Mouse (Mus musculus): ENCODE data around the gene Slc52a3. TPM values are rescaled to one million over a fixed set of nuclear protein-coding genes. Genes with fewer than 3 reads are reported as not detected.

The Slc52a3 gene
- polyA plus RNA-seq, 1 experiment, result 274 TPM

DNA sequence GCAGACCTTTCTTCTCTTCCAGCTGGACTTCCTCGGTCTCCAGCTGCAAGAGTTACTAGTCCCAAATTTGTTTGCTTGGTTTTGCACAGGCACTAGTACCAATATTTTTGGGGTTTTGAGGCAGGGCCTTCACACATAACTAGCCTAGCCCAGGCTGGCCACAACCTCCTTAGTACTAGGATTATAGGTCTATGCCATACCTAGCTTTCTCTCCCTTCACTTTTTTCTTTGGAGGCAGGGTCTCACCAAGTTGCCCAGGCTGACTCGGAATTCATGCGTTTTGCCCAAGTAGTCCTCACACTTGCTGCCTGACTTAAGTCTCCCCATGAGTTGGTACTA, 16.0 kb upstream of the Slc52a3 start:
- 55% methylated on average over 3 of the region's 3 CpGs for WGBS
- H3K27me3 ChIP-seq (ENCODE audit: control insufficient read depth, insufficient read depth, low read length), result no peaks in the 10 kb centered on the region
- H3K4me3 ChIP-seq (ENCODE audit: low read depth, low read length), result peak overlapping the region; percentile 87
- no peak overlapping the region for H3K27ac ChIP-seq (ENCODE audit: insufficient read depth, low read depth, low read length)
- H3K4me1 ChIP-seq (ENCODE audit: control insufficient read depth, insufficient read depth, insufficient read length, low read length), result peaks cover 31% of the 10 kb centered on the region
- H3K36me3 ChIP-seq (ENCODE audit: control insufficient read depth, insufficient read depth, low read length), result no peaks in the 10 kb centered on the region
- no peak for TF ChIP-seq CTCF (IDR thresholded peaks at IDR 0.05; ENCODE audit: extremely low read depth, insufficient read length, insufficient replicate concordance, low read depth, low read length)
- TF ChIP-seq POLR2A (IDR thresholded peaks at IDR 0.05; ENCODE audit: low read depth, low read length), result no peak

DNA sequence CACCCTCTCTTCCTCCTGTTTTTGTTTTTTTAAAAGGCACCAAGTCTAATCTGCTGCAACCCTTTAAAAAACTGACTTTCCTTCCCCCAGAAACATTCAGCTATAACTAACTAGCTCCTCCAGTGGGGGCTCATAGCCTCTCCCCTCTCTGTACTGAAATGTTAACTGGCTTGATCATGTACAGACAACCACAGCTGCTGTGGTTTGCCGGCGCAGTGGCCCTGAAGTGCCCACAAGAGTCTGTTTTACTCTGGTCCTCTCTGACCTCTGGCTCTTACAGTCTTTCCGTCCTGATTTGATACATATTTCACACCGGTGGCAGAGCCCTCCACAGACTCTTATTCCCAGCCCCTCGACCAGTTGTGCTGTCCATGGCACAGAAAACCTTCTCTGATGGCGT, 15.0 kb upstream of the Slc52a3 start:
- H3K4me1 ChIP-seq (ENCODE audit: control insufficient read depth, insufficient read depth, insufficient read length, low read length), result peaks cover 24% of the 10 kb centered on the region
- H3K27ac ChIP-seq (ENCODE audit: insufficient read depth, low read depth, low read length), result no peak overlapping the region
- no peaks in the 10 kb centered on the region for H3K27me3 ChIP-seq (ENCODE audit: control insufficient read depth, insufficient read depth, low read length)
- no peak overlapping the region for H3K4me3 ChIP-seq (ENCODE audit: low read depth, low read length)
- no peaks in the 10 kb centered on the region for H3K36me3 ChIP-seq (ENCODE audit: control insufficient read depth, insufficient read depth, low read length)
- TF ChIP-seq POLR2A (IDR thresholded peaks at IDR 0.05; ENCODE audit: low read depth, low read length), result no peak
- TF ChIP-seq CTCF (IDR thresholded peaks at IDR 0.05; ENCODE audit: extremely low read depth, insufficient read length, insufficient replicate concordance, low read depth, low read length), result no peak
- WGBS, result 81% methylated on average over 6 of the region's 6 CpGs

DNA sequence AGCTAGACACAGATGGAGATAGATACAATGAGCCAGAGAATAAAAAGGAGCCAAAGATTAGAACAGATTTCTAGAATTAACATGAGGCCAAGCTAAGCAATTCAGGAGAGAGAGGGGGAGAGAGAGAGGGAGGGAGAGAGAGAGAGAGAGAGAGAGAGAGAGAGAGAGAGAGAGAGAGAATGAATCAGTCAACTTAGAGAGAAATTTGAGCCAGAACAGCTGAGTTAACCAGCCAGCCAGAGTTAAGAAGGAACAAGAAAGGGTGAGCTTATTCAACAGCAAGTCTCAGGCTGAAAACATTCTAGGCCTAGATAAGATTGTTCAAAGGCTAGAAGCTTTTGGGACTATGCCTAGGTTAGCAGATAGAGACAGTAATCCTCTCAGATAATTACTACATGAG, 13.8 kb upstream of the Slc52a3 start:
- H3K4me1 ChIP-seq (ENCODE audit: control insufficient read depth, insufficient read depth, insufficient read length, low read length), result peaks cover 21% of the 10 kb centered on the region; the same call in 1 of the 2 replicates
- no peaks in the 10 kb centered on the region for H3K27me3 ChIP-seq (ENCODE audit: control insufficient read depth, insufficient read depth, low read length)
- H3K27ac ChIP-seq (ENCODE audit: insufficient read depth, low read depth, low read length), result no peak overlapping the region
- H3K36me3 ChIP-seq (ENCODE audit: control insufficient read depth, insufficient read depth, low read length), result no peaks in the 10 kb centered on the region
- TF ChIP-seq CTCF (IDR thresholded peaks at IDR 0.05; ENCODE audit: extremely low read depth, insufficient read length, insufficient replicate concordance, low read depth, low read length), result no peak
- TF ChIP-seq POLR2A (IDR thresholded peaks at IDR 0.05; ENCODE audit: low read depth, low read length), result no peak
- no peak overlapping the region for H3K4me3 ChIP-seq (ENCODE audit: low read depth, low read length)

DNA sequence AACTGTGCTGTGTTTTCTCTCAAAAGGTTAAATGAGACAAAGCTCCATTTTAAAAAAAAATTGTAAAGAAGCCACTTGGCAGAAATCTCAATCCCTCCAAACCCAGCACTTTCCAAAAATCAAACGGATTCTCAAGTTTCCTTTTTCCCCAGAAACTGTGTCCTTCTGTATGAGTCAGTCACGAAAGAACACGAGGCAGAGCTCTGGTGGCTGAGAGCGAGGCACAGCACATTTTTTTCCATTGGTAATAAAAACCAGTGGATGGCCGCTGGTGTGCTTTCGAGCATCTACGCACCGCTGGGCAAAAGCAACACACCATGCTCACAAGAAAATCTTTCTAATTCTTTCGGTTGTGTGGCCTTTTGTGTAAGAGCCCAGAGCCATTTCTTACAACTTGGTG, 12.3 kb upstream of the Slc52a3 start:
- peaks cover 6% of the 10 kb centered on the region; the same call in 1 of the 2 replicates for H3K4me1 ChIP-seq (ENCODE audit: control insufficient read depth, insufficient read depth, insufficient read length, low read length)
- H3K4me3 ChIP-seq (ENCODE audit: low read depth, low read length), result no peak overlapping the region
- H3K27ac ChIP-seq (ENCODE audit: insufficient read depth, low read depth, low read length), result no peak overlapping the region
- no peak for TF ChIP-seq POLR2A (IDR thresholded peaks at IDR 0.05; ENCODE audit: low read depth, low read length)
- no peak for TF ChIP-seq CTCF (IDR thresholded peaks at IDR 0.05; ENCODE audit: extremely low read depth, insufficient read length, insufficient replicate concordance, low read depth, low read length)
- H3K36me3 ChIP-seq (ENCODE audit: control insufficient read depth, insufficient read depth, low read length), result no peaks in the 10 kb centered on the region
- WGBS, result 77% methylated on average over 9 of the region's 9 CpGs
- H3K27me3 ChIP-seq (ENCODE audit: control insufficient read depth, insufficient read depth, low read length), result no peaks in the 10 kb centered on the region

DNA sequence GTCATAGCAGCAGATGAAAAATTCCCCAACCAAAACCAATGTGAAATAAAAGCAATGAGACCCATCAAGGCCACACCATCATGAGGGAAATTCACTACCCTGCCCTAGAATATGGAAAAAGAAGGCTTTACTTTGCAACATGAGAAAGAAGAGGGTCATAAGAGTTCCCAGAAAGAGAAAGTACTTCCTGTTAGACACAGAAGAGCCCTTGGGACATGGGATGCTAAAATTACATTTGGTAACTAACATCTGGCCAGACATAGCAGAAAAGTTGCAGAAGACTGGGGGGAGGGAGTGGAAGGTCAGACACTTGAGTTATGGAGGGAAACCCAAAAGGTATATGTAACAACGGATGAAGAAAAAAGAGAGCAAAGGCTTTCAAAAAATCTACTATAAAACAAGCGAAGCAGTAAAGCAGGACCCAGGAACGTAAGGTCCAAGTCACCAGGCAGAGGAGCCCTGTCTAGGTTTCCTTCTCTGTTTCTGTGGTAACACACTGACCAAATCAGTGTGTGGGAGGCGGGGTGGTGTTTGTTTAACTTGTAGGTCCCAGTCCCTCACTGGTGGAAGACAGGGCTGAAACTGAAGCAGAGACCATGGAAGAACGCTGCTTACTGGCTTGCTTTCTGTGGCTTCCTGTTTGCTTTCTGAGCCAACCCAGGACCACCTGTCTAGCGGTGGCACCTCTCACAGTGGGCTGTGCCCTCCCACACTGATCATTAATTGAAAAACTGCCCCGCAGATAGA, 10.7 kb upstream of the Slc52a3 start:
- Histone ChIP-seq H3K4me1 (ENCODE audit: control insufficient read depth, insufficient read depth, insufficient read length, low read length) (no peaks in the 10 kb centered on the region; the same call in 1 of the 2 replicates), H3K27me3 (ENCODE audit: control insufficient read depth, insufficient read depth, low read length) (no peaks in the 10 kb centered on the region), H3K36me3 (ENCODE audit: control insufficient read depth, insufficient read depth, low read length) (no peaks in the 10 kb centered on the region), H3K27ac (ENCODE audit: insufficient read depth, low read depth, low read length) (no peak overlapping the region), H3K4me3 (ENCODE audit: low read depth, low read length) (no peak overlapping the region)
- WGBS, result 59% methylated on average over 7 of the region's 7 CpGs
- no peak for TF ChIP-seq CTCF (IDR thresholded peaks at IDR 0.05; ENCODE audit: extremely low read depth, insufficient read length, insufficient replicate concordance, low read depth, low read length)
- TF ChIP-seq POLR2A (IDR thresholded peaks at IDR 0.05; ENCODE audit: low read depth, low read length), result no peak

DNA sequence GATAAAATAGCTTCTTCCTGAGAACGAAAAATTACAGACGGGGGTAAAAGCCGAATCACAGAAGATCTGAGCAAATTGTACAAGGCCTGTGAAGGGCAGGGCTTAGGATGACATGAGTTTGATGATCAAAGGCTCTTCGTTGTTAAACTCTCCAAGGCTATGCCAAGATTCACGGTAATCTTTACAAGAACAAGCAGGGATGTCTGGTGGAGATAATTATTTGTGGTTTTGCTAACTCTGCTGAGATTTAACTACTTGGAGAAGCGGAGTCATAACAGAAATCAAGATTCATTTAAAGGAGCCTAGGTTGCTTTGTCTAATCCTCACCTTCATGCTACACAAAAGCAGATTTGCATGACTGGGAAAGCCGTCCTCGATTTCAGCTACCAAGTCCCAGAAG, 9.4 kb upstream of the Slc52a3 start:
- Histone ChIP-seq H3K4me3 (ENCODE audit: low read depth, low read length) (no peak overlapping the region), H3K4me1 (ENCODE audit: control insufficient read depth, insufficient read depth, insufficient read length, low read length) (no peaks in the 10 kb centered on the region), H3K27ac (ENCODE audit: insufficient read depth, low read depth, low read length) (no peak overlapping the region), H3K36me3 (ENCODE audit: control insufficient read depth, insufficient read depth, low read length) (no peaks in the 10 kb centered on the region), H3K27me3 (ENCODE audit: control insufficient read depth, insufficient read depth, low read length) (no peaks in the 10 kb centered on the region)
- TF ChIP-seq CTCF (IDR thresholded peaks at IDR 0.05; ENCODE audit: extremely low read depth, insufficient read length, insufficient replicate concordance, low read depth, low read length) (no peak), POLR2A (IDR thresholded peaks at IDR 0.05; ENCODE audit: low read depth, low read length) (no peak)
- WGBS, result 82% methylated on average over 8 of the region's 8 CpGs

DNA sequence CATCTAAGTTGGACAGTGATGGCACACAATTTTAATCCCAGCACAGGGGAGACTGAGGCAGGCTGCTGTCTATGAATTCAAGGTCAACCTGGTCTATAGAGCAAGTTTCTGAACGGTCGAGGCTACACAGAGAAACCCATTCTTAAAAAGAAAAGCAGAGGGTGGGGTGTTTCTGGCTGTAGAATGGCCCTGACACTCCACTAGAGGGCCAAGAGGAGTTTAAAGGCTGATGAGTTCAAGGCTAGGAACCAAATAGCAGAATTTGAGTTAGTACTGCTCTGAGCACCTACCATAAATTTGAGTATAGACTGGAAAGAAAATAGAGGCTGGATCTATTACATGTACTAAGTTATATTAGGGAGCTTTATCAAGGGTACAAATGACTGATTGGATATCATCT, 7.3 kb upstream of the Slc52a3 start:
- TF ChIP-seq POLR2A (IDR thresholded peaks at IDR 0.05; ENCODE audit: low read depth, low read length), result no peak
- no peak for TF ChIP-seq CTCF (IDR thresholded peaks at IDR 0.05; ENCODE audit: extremely low read depth, insufficient read length, insufficient replicate concordance, low read depth, low read length)
- Histone ChIP-seq H3K4me3 (ENCODE audit: low read depth, low read length) (no peak overlapping the region), H3K27ac (ENCODE audit: insufficient read depth, low read depth, low read length) (no peak overlapping the region), H3K4me1 (ENCODE audit: control insufficient read depth, insufficient read depth, insufficient read length, low read length) (no peaks in the 10 kb centered on the region), H3K36me3 (ENCODE audit: control insufficient read depth, insufficient read depth, low read length) (no peaks in the 10 kb centered on the region), H3K27me3 (ENCODE audit: control insufficient read depth, insufficient read depth, low read length) (no peaks in the 10 kb centered on the region)
- 53% methylated on average over 2 of the region's 2 CpGs for WGBS
